Mouse (Mus musculus): ENCODE measurements around the gene Chd5.
A peak's percentile ranks its signal among the peaks of the same experiment; 100 is the strongest.

Gene Chd5

GRCm38 (mm10) chr4:152338419-152339292, at the start of gene Chd5:
Chd5 (plus strand) TSS chr4:152338651.
- DNase-seq: peak; percentile 77 to 79

GRCm38 (mm10) chr4:152290385-152290784, 48.1 kb upstream of the Chd5 start:
- DNase-seq: no peak

- DNase-seq: no peak
Measured at GRCm38 (mm10) chr4:152290991-152291390, 47.5 kb upstream of the Chd5 start.

GRCm38 (mm10) chr4:152291562-152291961, 46.9 kb upstream of the Chd5 start, which contains the start of gene Hes3:
Hes3 (minus strand) TSS chr4:152291662.
- no peak for DNase-seq

- DNase-seq: no peak
Measured at GRCm38 (mm10) chr4:152292102-152292765, 46.2 kb upstream of the Chd5 start.

- DNase-seq: no peak
Measured at GRCm38 (mm10) chr4:152294188-152294929, 44.1 kb upstream of the Chd5 start.

GRCm38 (mm10) chr4:152295916-152296315, 42.5 kb upstream of the Chd5 start:
- DNase-seq: no peak

- DNase-seq: no peak
Measured at GRCm38 (mm10) chr4:152296371-152296770, 42.1 kb upstream of the Chd5 start.

- peak; percentile 100 for DNase-seq
Measured at GRCm38 (mm10) chr4:152296874-152297861, 41.3 kb upstream of the Chd5 start, which contains the start of gene Icmt. Icmt (plus strand) TSS chr4:152297227.

- no peak for DNase-seq
Measured at GRCm38 (mm10) chr4:152298836-152299235, 39.6 kb upstream of the Chd5 start.

GRCm38 (mm10) chr4:152300375-152300774, 38.1 kb upstream of the Chd5 start:
- peak; percentile 76 to 80 for DNase-seq

GRCm38 (mm10) chr4:152302012-152302411, 36.4 kb upstream of the Chd5 start:
- no peak for DNase-seq

- no peak for DNase-seq
Measured at GRCm38 (mm10) chr4:152303172-152303571, 35.3 kb upstream of the Chd5 start.

GRCm38 (mm10) chr4:152304685-152305084, 33.8 kb upstream of the Chd5 start:
- peak; percentile 77 to 86 for DNase-seq

GRCm38 (mm10) chr4:152305991-152306390, 32.5 kb upstream of the Chd5 start:
- DNase-seq: peak in 1 of 2 experiments; percentile 49

GRCm38 (mm10) chr4:152307542-152307941, 30.9 kb upstream of the Chd5 start:
- no peak for DNase-seq

- no peak for DNase-seq
Measured at GRCm38 (mm10) chr4:152312186-152312585, 26.3 kb upstream of the Chd5 start.

GRCm38 (mm10) chr4:152313211-152313632, 25.2 kb upstream of the Chd5 start:
- DNase-seq: peak in 1 of 2 experiments; percentile 41

GRCm38 (mm10) chr4:152313934-152314333, 24.5 kb upstream of the Chd5 start:
- peak; percentile 74 to 81 for DNase-seq

- DNase-seq: no peak
Measured at GRCm38 (mm10) chr4:152315498-152316213, 22.8 kb upstream of the Chd5 start.

- DNase-seq: peak; percentile 63 to 66
Measured at GRCm38 (mm10) chr4:152317631-152318033, 20.8 kb upstream of the Chd5 start.
